Mouse (Mus musculus) kidney, embryonic 15.5 days (tissue): ENCODE results near the gene Itgb3. TPM values are rescaled to one million over a fixed set of nuclear protein-coding genes. Genes with fewer than 3 reads are reported as not detected.

Source experiments
- ATAC-seq: fragments of 200-750 bp; cut with Nextera tagmentation; replicated peaks from 2 replicates; pipeline ENCODE4 v1.8.0; 2017; ENCODE audit warnings: moderate TSS enrichment; ENCODE audit not compliant: low FRiP score
- H3K27ac ChIP-seq: fragments of 300-500 bp; sonication (generic); 2 replicates; pipeline ENCODE4 v1.5.1; 2015; ENCODE audit warnings: mild to moderate bottlenecking, inconsistent platforms
- H3K27me3 ChIP-seq: fragments of 300-500 bp; sonication (generic); 2 replicates; pipeline ENCODE4 v1.6.1; 2015; ENCODE audit warnings: inconsistent platforms
- H3K36me3 ChIP-seq: fragments of 300-500 bp; sonication (generic); 2 replicates; pipeline ENCODE4 v1.6.1; 2015; ENCODE audit warnings: inconsistent platforms
- H3K4me1 ChIP-seq: fragments of 300-500 bp; sonication (generic); 2 replicates; pipeline ENCODE4 v1.6.1; 2015; ENCODE audit warnings: inconsistent platforms
- H3K4me2 ChIP-seq: fragments of 300-500 bp; sonication (generic); 2 replicates; pipeline ENCODE4 v1.6.1; 2015; ENCODE audit warnings: moderate library complexity, mild to moderate bottlenecking, inconsistent platforms
- H3K4me3 ChIP-seq: fragments of 300-500 bp; sonication (generic); replicated peaks from 2 replicates; pipeline ENCODE4 v1.5.1; 2015; ENCODE audit warnings: mild to moderate bottlenecking, inconsistent platforms
- H3K9ac ChIP-seq: fragments of 300-500 bp; sonication (generic); 2 replicates; pipeline ENCODE4 v1.6.1; 2015; ENCODE audit warnings: mild to moderate bottlenecking, inconsistent platforms
- H3K9me3 ChIP-seq: fragments of 300-500 bp; sonication (generic); replicated peaks from 2 replicates; pipeline ENCODE4 v1.6.1; 2016; ENCODE audit warnings: inconsistent platforms
- WGBS: fragments of 180-500 bp; shearing (Covaris S2); methylation state at CpG from one replicate; pipeline ENCODE4 v1.1.7; 2015; ENCODE audit warnings: mixed read lengths; 5-methylcytosine and 5-hydroxymethylcytosine counted together
- polyA plus RNA-seq: library from polyadenylated mRNA; unstranded; fragments of >200 nt; fragmentation: Nextera tagmentation; extraction: Ambion mirVana; gene quantifications from 2 replicates; pipeline ENCODE4 v1.2.1, GENCODE M21; 2015

Itgb3 gene
- polyA plus RNA-seq, 1 experiment from 2014 or later, result 3.4 TPM

DNA sequence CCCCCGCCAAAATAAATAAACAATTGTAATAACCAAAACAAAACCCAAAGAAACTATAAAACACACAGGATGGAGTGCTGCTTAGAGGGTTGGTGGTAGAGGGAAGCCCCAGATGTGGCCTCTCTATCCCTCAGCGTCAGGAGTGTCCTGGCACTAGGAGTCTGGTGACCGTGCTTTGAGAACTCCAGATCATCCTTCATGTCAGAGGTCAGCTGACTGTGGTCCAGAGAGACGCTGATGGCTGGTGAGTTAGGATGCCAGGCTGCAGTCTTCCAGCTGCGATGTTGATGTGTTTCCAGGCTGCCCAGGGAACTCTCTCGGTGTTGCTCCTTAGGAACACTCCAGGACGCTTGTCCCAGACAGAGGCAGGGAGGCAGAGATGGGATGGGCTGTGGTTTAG is 35.7 kb upstream of the Itgb3 start:
- Histone ChIP-seq H3K4me3 (no peak overlapping the region), H3K27ac (no peak overlapping the region), H3K36me3 (no peaks in the 10 kb centered on the region), H3K4me1 (peaks cover 15% of the 10 kb centered on the region; the same call in 1 of the 2 replicates), H3K4me2 (no peak overlapping the region), H3K27me3 (no peaks in the 10 kb centered on the region), H3K9ac (no peak overlapping the region), H3K9me3 (no peaks in the 10 kb centered on the region; the same call in 1 of the 2 replicates)
- 41% methylated on average over 7 of the region's 7 CpGs for WGBS
- ATAC-seq, result no peak

DNA sequence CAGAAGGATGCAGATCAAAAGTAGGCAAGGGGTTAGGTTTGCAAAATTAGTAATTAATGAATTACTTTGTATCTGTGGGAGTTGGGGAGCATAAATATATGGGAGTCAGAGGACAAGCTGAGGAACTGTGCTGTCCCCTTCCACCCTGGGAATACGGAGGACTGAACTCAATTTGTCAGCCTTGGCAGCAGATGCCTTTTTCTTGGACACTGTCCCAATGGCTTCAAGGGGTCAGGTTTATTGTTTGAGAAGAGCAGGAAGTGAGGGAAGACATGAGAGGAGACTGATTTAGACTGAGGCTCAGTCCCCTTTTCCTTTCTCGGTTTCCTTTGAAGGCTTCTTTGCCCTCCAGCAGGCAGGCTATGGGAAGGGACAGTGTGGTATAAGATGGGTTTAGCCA is 35.2 kb upstream of the Itgb3 start:
- no peak for ATAC-seq
- no peak overlapping the region for H3K4me2 ChIP-seq
- H3K27me3 ChIP-seq, result 0 out of 2 replicates have a peak, but pooled peaks cover 2% of the 10 kb centered on the region
- H3K9ac ChIP-seq, result no peak overlapping the region
- H3K27ac ChIP-seq, result no peak overlapping the region
- H3K4me1 ChIP-seq, result peaks cover 17% of the 10 kb centered on the region; the same call in 1 of the 2 replicates
- H3K36me3 ChIP-seq, result no peaks in the 10 kb centered on the region
- no peaks in the 10 kb centered on the region; the same call in 1 of the 2 replicates for H3K9me3 ChIP-seq
- 33% methylated on average over 2 of the region's 2 CpGs for WGBS
- no peak overlapping the region for H3K4me3 ChIP-seq

DNA sequence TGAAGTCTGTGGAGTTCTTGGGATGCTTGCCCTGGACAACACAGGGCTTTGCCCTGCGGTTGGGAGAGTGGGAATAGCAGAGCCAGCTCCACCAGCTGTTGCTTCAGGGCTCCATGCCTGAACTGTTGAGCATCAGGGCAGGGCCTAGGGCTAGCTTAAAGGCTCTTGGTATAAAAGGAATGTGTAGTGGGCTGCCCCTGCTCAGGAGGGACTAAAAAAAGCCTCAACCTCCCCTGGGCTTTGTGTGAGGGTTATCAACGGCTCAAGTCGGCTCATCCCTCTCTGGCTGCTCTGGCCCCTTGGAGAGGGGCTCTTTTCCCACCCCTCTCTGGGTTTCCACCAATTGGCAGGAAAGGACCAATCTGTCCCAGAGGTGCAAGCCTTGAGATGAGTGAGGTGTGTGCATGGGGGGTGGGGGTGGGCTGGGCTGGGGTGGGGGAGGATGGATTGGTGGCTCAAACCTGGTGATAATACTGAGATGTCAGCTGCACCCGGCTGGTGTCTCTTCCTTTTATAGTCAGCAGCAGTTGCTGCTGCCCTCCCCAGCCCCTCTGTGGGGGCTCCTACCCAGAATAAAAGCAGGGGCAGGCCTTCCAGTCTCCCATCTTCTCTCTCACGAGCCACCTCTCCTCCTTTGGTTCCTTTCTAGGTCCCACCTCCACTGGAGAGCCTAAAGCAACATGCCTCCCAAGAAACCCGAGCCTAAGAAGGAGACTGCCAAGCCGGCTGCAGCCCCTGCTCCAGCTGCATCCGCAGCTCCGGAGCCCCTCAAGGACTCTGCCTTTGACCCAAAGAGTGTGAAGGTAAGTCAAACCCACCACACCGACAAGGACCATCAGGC is 30.8 kb upstream of the Itgb3 start:
- ATAC-seq, result no peak
- 36% methylated on average over 10 of the region's 10 CpGs for WGBS

DNA sequence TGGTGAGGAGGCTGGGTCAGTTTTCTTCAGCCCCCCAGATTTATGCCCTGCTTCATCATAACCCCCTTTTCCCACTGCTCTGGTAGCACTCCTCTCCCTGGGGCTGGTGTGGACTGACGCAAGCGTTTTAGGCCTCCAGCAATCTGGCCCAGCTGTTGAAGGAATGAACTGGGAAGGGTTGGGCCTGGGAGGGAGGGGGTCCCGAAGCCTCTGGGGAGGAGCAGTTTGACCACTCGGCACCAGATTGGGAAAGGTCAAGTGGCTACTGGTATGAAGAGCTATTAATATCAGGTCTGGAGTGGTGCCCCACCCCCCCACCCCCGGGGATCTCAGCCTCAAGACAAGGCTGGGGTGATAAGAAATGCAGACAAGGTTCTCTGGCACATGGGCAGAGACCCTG is 29.7 kb upstream of the Itgb3 start:
- H3K4me2 ChIP-seq, result no peak overlapping the region
- no peaks in the 10 kb centered on the region for H3K9me3 ChIP-seq
- 30% methylated on average over 5 of the region's 5 CpGs for WGBS
- no peak overlapping the region for H3K27ac ChIP-seq
- H3K9ac ChIP-seq, result no peak overlapping the region
- 0 out of 2 replicates have a peak, but pooled peaks cover 3% of the 10 kb centered on the region for H3K27me3 ChIP-seq
- no peak overlapping the region for H3K4me3 ChIP-seq
- ATAC-seq, result no peak
- H3K36me3 ChIP-seq, result no peaks in the 10 kb centered on the region
- peaks cover 14% of the 10 kb centered on the region for H3K4me1 ChIP-seq

More for the DNA sequence above, 30.8 kb upstream of the Itgb3 start:
- Histone ChIP-seq H3K27me3 (0 out of 2 replicates have a peak, but pooled peaks cover 3% of the 10 kb centered on the region), H3K9me3 (no peaks in the 10 kb centered on the region), H3K4me3 (no peak overlapping the region), H3K4me2 (no peak overlapping the region), H3K9ac (no peak overlapping the region), H3K27ac (no peak overlapping the region), H3K36me3 (no peaks in the 10 kb centered on the region), H3K4me1 (peaks cover 20% of the 10 kb centered on the region)

DNA sequence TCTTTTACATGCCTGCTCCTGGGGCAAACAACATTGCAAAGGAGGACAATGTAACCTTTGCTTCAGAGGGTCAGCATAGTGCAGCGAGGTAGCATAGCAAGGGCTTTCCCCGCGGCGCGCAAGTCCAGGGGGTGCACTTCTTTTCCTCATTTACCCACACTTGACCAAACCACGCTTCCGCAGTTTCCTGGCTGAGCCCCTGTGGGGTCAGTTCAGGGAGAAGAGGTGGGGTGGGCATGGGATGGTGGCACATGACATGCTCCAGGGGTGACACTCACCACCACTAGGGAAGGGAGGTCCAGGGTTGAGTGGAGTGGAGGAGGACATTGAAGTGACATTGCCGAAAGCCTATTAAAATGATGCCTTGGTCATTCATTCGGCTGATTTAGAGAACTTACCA is 28.7 kb upstream of the Itgb3 start:
- ATAC-seq, result no peak

DNA sequence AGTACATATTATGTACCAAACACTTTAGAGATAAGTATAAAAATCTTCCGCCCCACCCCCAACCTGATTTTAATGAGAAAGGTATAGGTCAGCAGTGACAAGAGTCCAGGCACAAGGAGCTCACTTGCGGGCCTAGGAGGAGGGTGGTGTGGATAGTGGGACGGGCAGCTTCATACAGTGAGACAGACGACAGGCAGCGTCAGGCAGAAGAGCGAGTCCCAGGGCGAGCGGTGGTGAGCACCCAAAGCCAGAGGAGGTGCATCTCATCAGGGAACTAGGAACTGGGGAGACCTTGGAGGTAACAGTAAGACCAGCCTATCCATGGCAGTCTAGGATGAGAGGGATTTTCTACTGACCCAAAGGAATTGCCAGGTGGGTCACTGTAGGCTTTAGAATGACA is 28.2 kb upstream of the Itgb3 start:
- no peak overlapping the region for H3K4me3 ChIP-seq
- 93% methylated on average over 8 of the region's 8 CpGs for WGBS
- H3K36me3 ChIP-seq, result no peaks in the 10 kb centered on the region
- H3K4me1 ChIP-seq, result peaks cover 14% of the 10 kb centered on the region
- no peak overlapping the region for H3K27ac ChIP-seq
- H3K9me3 ChIP-seq, result no peaks in the 10 kb centered on the region
- H3K27me3 ChIP-seq, result 0 out of 2 replicates have a peak, but pooled peaks cover 3% of the 10 kb centered on the region
- no peak overlapping the region for H3K4me2 ChIP-seq
- no peak for ATAC-seq
- no peak overlapping the region for H3K9ac ChIP-seq

More for the DNA sequence above, 28.7 kb upstream of the Itgb3 start:
- no peak overlapping the region for H3K9ac ChIP-seq
- 0 out of 2 replicates have a peak, but pooled peaks cover 3% of the 10 kb centered on the region for H3K27me3 ChIP-seq
- no peak overlapping the region for H3K4me3 ChIP-seq
- no peaks in the 10 kb centered on the region for H3K36me3 ChIP-seq
- H3K27ac ChIP-seq, result no peak overlapping the region
- H3K4me1 ChIP-seq, result peaks cover 14% of the 10 kb centered on the region
- no peaks in the 10 kb centered on the region for H3K9me3 ChIP-seq
- H3K4me2 ChIP-seq, result no peak overlapping the region
- WGBS, result 84% methylated on average over 9 of the region's 9 CpGs

DNA sequence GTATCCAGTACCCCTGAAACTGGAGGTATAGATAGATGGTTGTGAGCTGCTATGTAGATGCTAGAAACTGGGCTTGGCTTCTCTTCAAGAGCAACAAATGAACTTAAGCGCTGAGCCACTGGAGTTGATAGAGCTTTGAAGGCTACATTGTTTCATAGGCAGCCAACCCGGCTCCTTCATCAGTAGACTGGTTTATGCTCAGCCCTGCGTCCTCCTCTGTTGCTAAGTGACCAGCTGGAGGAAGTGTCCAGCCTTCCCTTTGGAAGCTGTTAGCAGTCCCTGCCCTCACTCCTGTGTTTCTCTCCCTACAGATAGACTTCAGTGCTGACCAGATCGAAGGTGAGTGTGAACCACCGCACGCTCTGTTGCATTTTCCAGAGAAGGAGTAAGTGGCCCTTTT is 27.7 kb upstream of the Itgb3 start:
- no peak overlapping the region for H3K4me2 ChIP-seq
- 0 out of 2 replicates have a peak, but pooled peaks have one; percentile 47 for ATAC-seq
- no peak overlapping the region for H3K4me3 ChIP-seq
- H3K27ac ChIP-seq, result no peak overlapping the region
- peaks cover 14% of the 10 kb centered on the region for H3K4me1 ChIP-seq
- no peak overlapping the region for H3K9ac ChIP-seq
- H3K27me3 ChIP-seq, result 0 out of 2 replicates have a peak, but pooled peaks cover 3% of the 10 kb centered on the region
- no peaks in the 10 kb centered on the region for H3K9me3 ChIP-seq
- 58% methylated on average over 6 of the region's 6 CpGs for WGBS
- no peaks in the 10 kb centered on the region for H3K36me3 ChIP-seq

DNA sequence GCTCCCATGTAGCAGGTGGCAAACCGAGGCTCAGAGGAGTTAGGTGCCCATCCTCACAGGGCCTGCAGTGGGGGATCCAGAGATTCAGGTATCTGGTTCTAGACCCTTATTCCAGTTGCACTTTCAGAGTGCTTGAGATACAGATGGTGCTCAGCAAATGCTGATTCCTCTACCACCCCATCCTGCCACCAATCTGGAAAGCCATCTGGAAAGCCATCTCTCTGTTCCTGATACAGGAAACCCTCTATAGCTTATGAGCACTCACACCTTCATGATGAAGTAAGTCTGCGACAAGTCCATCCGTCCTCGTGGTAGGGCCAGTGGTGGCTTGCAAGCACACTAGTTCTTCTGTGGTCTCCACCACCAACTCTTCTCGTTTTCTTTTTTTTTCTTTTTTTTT is 27.2 kb upstream of the Itgb3 start:
- Histone ChIP-seq H3K4me3 (no peak overlapping the region), H3K9ac (no peak overlapping the region), H3K27ac (no peak overlapping the region), H3K9me3 (no peaks in the 10 kb centered on the region), H3K4me2 (no peak overlapping the region), H3K4me1 (peaks cover 14% of the 10 kb centered on the region), H3K27me3 (0 out of 2 replicates have a peak, but pooled peaks cover 3% of the 10 kb centered on the region), H3K36me3 (no peaks in the 10 kb centered on the region)
- 94% methylated on average over 5 of the region's 5 CpGs for WGBS
- no peak for ATAC-seq

DNA sequence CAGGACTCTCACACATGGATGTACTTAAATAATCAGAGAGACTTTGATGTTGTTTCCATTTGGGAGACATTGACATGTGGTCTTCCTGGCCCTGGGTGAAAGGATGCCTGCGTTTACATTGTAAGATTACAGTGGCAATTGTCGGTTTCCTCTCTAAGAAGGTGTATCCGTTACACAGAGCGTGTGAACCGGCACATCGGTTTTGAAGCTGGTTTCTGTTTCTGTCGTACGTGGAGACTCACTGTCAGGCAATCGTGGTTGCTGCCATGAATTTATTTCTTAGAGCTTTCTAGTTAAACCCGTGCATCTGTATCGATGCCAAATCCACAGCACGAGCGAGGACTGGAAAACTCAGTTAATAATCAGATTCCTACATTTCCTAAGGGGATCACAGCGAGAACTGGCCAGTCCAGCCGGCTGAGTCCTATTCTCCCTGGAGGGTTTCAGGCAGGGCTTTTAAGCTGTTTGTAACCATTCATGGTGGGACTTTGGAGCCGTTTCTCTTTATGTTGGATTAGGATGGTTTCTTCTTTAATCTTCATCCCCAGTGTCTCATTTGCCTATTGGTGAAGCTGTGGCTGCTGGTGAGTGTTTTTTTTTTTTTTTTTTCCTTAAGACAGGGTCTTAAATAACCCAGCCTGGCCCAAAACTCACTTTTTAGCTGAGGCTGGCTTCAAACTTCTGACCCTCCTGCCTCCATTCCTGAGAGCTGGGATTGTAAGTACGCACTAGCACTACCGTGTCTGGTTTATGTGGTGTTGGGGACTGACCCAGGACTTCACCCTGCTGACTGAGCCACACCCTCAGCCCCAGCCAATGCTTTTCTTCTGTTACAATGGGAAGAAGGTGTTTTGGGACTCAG is 26.1 kb upstream of the Itgb3 start:
- 34% methylated on average over 18 of the region's 18 CpGs for WGBS
- 0 out of 2 replicates have a peak, but pooled peaks cover 3% of the 10 kb centered on the region for H3K27me3 ChIP-seq
- H3K27ac ChIP-seq, result no peak overlapping the region
- H3K4me3 ChIP-seq, result peak overlapping the region; percentile 10; the same call in 1 of the 2 replicates
- no peaks in the 10 kb centered on the region for H3K9me3 ChIP-seq
- ATAC-seq, result no peak
- H3K4me2 ChIP-seq, result peak overlapping the region; percentile 38
- peaks cover 14% of the 10 kb centered on the region for H3K4me1 ChIP-seq
- peak overlapping the region; percentile 15; the same call in 1 of the 2 replicates for H3K9ac ChIP-seq
- H3K36me3 ChIP-seq, result no peaks in the 10 kb centered on the region

DNA sequence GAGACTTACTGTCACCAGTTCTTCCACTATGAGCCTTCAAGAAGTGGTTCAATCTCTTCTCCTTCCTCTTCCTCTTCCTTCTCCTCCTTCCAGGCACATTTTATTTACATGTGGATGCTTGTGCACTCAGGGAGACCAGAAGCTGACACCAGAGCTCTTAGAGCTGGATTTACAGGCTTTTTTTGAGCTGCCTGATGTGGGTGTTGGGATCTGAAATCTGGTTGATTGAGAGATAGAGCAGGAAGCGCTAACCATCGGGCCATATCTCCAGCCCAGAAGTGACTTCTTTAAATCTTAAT is 25.5 kb upstream of the Itgb3 start:
- H3K4me2 ChIP-seq, result no peak overlapping the region
- no peak overlapping the region for H3K27ac ChIP-seq
- H3K27me3 ChIP-seq, result 0 out of 2 replicates have a peak, but pooled peaks cover 3% of the 10 kb centered on the region
- no peak overlapping the region for H3K4me3 ChIP-seq
- H3K9ac ChIP-seq, result no peak overlapping the region
- no peaks in the 10 kb centered on the region for H3K9me3 ChIP-seq
- H3K4me1 ChIP-seq, result peaks cover 12% of the 10 kb centered on the region
- WGBS, result 68% methylated on average over 2 of the region's 2 CpGs
- no peaks in the 10 kb centered on the region for H3K36me3 ChIP-seq
- no peak for ATAC-seq

DNA sequence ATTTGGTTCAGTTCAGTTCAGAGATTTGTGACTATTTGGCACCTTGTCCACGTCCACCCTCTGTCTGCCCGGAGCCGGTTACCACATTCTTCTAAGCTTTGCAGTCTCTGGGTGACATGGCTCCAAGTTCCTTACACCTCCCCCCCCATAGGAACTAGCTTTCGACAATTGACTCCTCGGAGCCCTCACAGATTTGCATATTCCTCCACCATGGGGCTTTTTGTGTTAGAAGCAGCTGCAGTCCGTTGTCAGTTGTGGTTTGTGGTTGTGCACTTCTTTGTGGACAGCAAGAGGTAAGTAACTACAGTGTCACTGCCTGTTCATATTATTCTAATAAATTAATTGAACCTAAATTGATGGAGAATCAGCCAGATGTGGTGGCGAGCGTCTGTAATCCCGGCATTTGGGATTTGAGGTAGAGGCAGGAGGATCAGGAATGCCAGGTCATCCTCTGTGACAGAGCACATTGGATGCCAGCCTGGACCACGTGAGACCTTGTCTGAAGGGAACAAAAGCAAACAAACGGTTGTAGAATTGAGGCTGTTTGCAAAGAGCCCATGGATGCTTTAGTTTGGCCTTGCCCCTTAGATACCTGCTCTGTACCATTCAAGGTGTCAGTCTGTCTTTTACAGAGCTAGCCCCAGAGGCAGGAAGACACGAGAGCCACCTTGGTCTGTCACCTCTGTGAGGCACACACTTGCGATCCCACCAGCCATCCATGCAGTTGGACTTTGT is 25.0 kb upstream of the Itgb3 start:
- H3K4me2 ChIP-seq, result no peak overlapping the region
- H3K27me3 ChIP-seq, result no peaks in the 10 kb centered on the region
- no peak overlapping the region for H3K27ac ChIP-seq
- H3K4me3 ChIP-seq, result no peak overlapping the region
- H3K4me1 ChIP-seq, result peaks cover 11% of the 10 kb centered on the region; the same call in 1 of the 2 replicates
- 62% methylated on average over 13 of the region's 13 CpGs for WGBS
- no peaks in the 10 kb centered on the region for H3K9me3 ChIP-seq
- H3K9ac ChIP-seq, result no peak overlapping the region
- no peaks in the 10 kb centered on the region for H3K36me3 ChIP-seq
- no peak for ATAC-seq
